Mouse (Mus musculus) gastrocnemius, postnatal 25 days (tissue): ENCODE results near the gene Ntn5. TPM values are rescaled to one million over a fixed set of nuclear protein-coding genes. Genes with fewer than 3 reads are reported as not detected.
A peak's percentile ranks its signal among the peaks of the same experiment; 100 is the strongest.
"Not testable (repeated sequence)": the region's sequence is repeated elsewhere in the genome, so short reads cannot be mapped to it uniquely, and the experiment has no call there.

Experiments
- DNase-seq: peaks from one replicate; pipeline ENCODE4 v3.0.0; 2022
- total RNA-seq, 2 experiments: library from RNA; stranded (reverse); gene quantifications; 1 replicate in 1 of 2; 2 replicates in 1 of 2; pipeline ENCODE4 v1.2.3; 2021

Gene Ntn5
- total RNA-seq, 2 experiments from 2014 or later: 0.38 to 0.75 TPM

DNA sequence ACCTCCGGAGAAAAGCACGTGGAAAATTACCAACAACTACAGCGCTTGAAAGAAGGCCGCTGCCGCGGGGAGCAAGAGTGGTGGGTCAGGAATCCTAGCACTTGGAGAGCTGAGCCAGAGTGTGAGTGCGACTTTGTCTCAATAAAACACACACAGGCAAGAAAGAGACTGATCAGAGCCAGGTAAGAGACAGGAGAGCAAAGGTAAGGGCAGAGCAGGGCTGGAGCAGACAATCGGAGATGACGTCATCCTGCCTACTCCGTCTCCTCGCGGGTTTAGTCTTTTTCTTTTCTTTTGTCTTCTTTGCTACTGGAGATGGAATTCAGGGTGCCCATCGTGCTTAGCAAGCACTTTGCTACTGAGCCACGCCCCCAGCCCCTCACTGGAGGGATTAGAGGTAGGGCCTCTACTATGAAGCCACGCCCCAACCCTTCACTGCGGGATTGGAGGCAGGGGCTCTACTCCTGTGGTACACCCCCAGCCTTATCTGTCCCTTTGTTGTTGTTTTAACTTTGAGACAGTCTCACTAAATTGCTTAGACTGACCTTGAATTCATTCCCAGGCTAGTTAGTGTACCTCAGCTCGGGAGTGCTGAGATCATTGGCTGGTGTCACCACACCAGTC is 29.3 kb upstream of the Ntn5 start:
- no peak for DNase-seq

DNA sequence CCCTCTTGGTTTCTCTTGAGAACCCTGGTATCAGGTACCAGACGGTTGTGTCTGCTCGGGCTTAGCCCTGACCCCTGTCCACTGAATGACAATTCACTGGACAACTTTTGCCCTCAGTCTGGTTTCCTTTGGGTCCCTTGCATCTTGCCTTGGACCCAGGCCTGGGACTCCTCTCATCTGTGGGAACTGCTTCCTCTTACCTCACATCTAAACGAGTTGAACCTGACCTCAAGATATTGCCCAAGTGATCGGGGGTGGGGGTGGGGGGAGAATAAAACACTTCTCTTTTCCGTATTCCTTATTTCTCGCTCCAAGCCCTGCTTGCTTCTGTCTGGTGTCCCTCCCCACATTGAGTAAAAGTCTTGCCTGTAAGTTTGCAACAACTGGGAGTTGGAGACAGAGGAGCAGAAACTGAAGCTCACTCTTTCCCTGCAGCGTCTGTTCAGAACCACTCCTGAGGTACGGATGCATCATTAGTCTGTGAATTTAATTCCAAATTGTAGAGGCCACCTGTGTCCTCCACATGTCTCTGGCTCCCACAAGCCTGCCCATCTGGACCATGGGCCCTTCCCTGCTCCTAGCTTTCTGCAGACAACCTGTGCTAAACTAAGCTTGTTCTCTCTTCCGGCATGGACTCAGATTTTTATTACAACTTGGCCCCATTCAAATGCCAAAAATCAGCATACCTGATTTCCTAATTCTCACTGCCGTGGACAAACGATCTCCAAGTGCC is 22.9 kb upstream of the Ntn5 start:
- DNase-seq: no peak

DNA sequence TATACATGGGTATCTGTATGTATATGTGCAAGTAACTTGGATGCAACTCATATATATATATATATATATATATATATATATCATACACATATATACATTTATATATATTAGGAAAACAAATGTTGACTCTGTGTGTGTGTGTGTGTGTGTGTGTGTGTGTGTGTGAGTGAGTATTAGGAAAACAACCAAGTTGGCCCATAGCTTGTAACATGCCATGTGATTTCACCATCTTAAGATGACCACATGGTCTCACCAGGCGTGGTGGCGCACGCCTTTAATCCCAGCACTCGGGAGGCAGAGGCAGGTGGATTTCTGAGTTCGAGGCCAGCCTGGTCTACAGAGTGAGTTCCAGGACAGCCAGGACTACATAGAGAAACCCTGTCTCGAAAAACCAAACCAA is 22.1 kb upstream of the Ntn5 start:
- DNase-seq: not testable (repeated sequence)

DNA sequence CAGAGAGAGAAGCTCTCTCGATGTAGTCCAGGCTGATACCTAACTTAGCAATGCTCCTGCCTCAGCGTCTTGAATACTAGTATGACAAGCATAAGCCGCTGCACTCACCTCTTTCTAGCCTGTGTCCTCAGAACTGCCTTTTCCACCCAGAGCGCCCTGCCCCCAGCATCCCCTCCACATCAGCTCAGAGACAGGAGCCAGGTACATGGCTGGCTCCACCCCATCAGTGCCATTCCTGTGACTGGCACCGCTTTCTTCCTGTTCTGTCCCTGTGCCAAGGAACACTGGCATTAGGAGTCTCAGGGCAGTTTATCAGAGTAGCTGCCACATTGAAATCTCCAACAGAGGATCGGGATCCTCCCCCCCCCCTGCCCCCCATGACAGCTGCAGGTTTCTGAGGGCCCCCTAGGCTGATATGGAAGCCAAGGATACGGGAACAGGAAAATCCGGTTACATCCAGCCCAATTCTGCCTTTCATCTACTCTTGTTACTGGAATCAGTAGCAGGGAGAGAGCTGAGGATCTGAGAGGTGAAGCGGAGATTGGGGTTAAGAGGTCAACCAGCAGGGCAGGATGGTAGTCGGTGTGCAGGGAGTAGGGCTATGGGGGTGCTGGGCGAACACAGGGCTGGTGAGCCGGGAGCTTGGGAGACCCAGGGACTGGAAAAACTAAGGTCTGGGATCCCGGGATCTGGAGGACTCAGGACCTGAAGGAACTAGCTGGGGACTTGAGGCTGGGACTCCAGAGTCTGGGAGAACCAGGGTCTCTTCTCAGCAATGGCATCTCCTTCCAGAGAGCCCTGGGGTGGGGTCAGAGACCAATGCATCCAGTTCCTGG is 18.3 kb upstream of the Ntn5 start:
- DNase-seq: no peak

DNA sequence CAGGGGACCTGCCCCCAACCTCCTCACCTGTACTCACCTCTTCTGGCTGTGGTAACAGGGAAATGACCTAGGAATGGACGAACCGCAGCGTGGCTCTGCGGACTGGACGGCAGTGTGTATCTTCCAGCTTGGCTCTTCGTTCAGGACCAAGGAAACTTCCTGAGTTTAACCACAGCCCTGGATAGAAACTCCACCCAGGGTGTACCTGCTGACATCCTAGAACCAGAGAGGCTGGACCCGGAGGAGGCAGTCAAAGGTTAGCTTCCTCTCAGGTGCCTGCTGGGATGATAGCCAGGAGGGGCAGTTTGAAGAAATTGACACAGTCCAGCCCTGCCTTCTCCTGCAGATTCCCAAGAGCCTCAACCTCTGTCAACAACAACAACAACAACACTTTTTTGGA is 17.7 kb upstream of the Ntn5 start, which contains the start of gene Fut2:
Gene Fut2 (minus strand): TSS at position 234 of the 400 bp plus-strand sequence.
- no peak for DNase-seq

DNA sequence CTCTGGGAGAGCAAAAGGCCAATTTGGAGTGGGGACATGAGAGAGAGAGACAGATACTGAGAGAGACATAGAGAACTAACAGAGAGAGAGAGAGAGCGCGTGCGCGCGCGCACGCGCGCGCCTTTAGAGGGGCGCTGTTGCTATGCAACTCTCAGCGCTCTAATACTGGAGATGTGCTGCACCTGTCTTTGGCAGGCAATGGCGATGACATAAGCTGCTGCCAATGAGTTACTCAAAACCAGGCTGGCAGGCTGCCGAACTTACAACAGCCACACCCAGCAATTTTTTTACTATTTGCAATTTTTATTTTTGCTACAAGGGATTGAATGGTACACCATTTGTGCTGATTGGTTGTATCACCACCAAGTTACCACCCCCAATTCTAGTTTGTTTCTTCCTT is 16.1 kb upstream of the Ntn5 start:
- DNase-seq: no peak

DNA sequence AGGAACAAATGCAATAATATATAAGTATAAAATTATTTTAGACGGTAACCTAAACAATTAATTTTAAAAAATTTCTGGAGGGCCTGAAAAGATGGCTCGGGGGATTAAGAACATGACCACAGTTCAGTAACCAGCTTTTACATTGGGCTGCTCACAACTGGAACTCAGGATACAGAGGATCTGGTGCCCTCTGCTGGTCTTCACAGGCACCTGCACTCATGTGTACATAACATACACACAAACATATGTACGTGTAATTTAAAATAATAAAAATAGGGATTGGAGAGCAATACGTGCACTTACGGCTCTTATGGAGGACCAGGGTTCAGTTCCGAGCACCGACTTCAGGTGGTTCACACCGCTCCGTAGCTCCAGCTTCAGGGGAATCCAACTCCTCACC is 14.9 kb upstream of the Ntn5 start:
- DNase-seq: no peak

DNA sequence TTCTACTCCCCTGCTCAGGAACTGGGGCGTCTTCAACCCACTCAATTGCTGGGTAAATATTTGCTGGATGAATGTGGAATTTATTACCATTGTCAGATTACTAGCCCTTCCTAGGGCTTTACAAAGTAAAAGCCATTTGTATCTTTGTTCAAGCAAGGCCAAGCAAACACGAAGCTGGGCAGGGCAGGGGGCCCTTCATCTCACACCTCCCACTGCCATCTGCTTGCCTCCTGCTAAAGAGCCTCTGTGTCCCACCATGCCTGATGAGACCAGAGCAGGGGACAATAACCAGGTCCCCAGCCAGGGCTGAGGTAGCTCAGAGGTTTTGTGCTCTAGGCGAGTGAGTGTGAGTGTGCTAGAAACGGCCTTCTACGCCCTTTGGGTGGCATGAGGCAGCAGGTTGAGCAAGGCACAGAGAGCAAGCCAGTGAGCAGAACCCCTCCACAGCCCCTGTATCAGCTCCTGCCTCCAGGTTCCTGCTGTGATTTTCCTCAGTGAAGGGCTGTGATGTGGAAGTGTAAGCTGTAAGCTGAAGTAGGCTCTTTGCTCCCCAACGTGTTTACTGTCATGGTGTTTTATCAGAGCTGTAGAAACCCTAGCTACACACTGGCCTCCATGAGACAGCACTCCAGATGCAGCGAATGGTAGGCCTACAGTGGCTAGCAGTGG is 6.1 kb upstream of the Ntn5 start:
- DNase-seq: no peak

DNA sequence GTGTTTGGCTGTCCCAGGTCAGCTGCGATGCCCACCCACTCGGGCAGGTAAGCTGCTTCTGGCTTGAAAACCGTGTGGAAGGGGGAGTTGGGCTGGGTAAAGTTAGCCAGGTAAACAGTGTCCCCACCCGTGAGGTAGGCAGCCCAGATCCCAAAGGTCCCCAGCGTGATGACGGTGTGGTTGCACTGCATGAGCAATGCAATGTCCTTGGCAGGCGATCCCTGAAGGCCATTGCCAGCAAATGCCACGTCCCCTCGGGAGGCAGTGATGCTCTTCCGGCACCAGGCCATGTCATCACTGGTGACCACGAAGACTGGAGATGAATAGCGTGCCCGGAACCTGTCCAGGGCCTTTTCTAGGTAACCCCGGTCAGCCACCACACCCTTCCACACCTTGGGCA is 5.3 kb upstream of the Ntn5 start:
- no peak for DNase-seq

DNA sequence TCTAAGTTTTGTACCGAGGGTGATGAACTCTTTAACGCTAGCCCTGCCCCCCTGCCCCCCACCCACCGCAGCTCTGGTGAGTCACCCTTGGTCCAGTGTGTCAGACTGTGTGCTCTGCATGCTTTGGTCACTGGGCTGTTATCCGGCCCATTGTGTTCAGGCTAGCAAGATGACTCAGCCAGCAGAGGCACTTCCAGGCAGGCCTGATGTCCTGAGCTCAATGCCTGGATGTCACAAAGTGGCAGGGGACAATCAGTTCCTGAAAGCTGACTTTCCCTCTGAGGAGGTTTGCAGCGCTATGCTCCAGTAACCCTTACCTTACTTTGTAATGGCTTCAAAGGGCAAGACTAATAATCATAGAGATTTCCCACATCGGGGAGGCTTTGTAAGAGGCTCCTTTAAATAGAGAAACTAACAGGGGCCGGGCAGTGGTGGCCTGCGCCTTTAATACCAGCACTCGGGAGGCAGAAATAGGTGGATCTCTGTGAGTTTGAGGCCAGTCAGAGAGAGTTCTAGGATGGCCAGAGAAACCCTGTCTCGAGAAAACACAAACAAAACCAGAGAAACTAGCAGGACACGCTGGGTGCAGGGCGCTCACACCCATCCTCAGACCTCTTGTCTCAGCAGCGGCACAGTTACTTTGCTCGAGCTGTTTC is 3.7 kb upstream of the Ntn5 start:
- DNase-seq: no peak

DNA sequence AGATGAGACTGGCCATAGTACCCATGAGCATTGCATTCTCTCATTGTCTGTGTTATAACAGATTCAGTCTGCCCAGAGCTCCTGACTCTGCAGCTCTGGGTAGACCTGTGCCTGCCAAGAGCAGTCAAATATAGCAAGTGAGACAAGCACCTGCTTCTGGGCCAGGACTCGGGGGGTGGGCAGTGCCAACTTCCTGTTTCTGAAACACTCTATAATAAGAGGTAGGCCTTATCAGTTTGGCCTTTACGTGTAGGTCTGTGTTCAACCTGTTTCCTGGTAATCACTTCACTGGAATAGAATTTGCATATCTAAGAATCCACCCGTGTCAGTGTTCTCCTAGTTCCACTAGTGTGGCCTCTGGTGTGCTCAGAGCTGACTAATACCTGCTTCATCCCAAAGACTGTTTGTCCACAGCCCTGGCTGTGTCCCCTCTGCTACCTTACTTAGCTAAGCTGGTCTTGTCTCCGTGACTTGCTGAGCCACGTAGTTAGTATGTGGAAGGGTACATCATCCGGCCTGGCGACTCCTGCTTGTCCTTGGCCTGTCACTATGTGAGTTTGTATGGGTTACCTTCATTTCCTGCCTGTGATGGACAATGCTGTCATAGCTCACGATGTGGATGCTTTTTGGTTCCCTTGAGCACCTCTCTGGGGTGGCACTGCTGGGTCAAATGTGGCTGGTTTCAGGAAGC is 2.6 kb upstream of the Ntn5 start:
- peak; percentile 59 for DNase-seq

DNA sequence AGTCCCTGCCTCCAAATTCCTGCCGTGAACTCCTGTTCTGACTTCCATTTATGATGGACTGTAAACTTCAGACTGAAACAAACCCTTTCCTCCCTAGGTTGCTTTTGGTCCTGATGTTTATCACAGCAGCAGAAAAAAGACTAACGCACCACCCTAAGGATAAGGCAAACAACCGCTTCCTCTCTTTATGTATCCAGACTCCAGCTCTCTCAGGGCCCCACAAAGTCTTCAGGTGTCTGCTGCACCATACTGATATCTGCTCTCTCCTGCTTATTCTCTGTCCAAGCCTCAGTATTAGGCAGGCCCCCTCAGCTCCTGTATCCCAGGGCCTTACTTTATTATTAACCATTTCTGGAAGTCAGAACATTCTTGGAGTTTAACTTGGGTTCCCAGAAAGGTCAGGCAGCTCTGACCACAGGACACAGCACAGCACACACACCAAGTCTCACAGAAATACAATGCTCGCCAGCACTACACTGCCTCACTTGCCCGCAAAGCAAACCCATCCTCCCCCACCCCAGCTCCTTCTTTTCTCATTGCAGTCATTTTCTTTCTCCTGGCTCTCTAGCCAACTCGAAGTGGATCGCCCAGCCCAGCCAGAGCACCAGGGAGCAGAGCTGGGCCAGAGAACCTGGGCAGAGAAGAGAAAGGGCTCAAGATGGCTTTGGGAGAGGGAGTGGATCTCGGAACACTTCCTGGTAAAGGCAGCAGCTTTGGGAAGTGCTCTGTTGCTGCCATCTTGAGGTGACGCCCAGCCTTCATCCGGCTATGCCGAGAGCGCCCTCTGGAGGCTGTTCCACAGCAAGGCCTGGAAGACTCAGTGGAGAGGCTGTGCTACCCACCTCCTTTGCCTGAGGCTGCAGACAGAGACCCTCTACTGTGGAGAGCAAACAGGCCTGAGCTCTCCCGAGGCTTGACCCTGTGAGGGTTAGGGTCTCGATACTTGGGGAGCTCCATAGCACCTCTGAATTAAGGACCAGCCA is 1.4 kb upstream of the Ntn5 start:
- DNase-seq: peak; percentile 83

DNA sequence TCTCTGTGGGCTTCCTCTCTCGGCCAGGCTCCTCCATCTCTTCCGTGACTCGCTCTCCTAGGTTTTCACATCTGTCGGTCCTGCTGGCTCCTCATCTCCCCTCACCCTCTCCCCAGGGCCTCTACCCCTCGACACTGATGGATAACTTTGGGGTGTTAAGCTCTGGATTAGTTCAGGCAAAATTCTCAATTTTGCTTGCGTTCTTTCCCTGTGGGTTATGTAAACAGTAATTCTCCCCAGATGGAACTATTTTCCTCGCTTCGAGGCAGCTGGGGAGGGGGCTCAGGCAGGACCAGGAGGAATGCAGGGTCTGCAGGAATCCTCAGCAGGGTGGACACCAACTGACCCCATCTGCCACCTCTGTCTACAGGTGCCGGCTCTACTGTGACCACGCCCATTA is 2.0 kb downstream of the Ntn5 start:
- no peak for DNase-seq

DNA sequence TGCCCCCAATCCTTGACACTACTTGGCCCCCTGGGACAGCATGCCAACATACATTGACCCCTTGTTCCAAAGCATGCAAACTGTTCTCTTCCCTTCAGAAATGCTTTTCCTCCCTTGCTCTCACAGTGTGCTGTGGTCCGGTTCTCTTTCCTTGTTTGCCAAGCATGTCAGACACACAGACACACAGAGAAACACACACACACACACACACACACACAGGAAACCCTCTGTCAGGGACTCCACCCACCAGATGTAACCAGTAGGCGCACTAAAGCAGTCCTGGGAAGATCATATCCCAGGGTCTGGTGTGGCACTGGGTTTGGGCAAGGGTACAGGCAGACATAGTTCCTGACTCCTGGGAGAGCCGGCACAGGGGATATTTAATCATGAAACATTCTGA is 3.0 kb downstream of the Ntn5 start:
- no peak for DNase-seq

DNA sequence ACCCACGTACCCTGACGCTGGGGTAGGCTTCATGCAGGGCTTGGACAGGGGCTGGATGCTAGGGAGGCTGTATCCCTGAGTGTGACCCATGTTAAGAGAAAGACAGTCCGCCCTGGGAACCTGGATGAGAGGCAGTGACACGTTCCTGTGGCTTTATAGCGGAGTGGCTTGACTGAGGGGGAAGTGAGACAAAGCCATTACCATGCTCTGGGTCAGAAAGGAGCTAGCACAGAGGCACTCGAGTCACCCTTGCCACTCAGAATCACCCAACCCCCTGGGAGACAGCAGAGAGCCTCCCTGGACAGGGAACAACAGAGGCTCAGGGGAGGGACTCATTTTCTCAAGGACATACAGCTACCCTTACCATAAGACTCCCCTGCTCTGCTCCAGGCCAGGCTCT is 5.3 kb downstream of the Ntn5 start:
- no peak for DNase-seq

DNA sequence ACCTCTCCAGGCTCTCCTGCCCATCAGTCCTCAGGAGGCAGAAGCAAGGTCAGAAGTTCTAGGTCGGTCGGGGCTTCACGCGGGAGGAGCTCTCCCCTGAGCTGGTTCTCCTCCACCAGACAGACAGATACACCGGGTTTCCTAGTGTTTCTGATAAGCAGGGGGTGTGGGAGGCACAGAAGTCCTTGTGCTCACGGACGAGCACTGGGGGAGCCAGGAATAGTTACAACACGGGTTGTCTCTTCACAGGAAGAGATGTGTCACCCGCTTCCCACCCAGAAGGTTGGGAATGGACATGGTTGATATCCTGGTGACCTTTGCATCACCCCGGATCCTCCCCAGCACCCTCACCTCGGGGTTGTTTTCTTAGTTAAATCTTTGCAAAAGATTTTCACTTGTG is 6.0 kb downstream of the Ntn5 start:
- no peak for DNase-seq

DNA sequence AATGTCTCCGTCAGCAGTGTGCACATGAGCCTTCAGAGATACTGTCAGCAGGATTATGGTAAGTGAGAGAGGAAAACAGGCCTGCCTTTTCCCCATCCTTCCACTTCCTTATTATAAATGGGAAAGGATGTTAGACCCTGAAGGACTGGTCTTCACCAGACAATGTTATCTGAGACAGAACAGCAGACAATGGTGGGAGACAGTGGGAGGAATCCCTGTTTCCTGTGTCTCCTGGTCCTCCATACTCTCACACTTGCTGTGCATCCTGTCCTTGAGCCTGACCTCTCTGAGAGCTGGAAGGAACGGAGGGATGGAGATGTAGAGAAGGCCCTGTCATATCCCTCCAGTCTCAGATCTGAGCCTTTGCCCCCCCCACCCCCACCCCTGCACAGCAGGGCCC is 8.5 kb downstream of the Ntn5 start:
- DNase-seq: no peak

DNA sequence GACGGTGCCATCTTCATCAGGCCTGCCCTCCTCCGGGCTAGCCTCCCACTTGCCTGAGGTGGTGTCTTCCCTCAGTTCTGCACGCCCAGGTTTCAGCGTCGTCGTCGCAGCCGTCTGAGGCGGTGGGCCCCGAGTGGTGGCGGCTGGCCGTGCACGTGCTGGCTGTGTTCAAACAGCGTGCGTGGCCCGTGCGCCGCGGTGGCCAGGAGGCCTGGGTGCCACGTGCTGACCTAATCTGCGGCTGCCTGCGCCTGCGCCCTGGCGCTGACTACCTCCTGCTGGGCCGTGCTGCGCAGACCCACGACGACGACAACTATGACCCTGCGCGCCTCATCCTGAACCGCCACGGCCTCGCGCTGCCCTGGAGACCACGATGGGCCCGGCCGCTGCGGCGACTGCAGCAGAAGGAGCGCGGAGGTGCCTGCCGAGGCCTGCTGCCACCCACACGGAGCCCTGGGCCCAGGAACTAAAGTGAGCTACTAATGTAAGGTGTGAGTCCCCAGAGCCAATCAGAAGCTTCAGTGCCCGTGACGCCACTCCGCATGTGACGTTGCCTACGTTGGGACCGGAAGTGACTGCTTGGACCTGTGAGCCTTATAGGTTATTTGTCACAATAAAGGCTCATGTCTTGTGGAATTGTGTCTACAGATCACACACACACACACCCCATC is 10.2 kb downstream of the Ntn5 start, which contains the start of gene Sec1:
Gene Sec1 (minus strand): TSS at position 482 of the 671 bp plus-strand sequence.
- DNase-seq: no peak

DNA sequence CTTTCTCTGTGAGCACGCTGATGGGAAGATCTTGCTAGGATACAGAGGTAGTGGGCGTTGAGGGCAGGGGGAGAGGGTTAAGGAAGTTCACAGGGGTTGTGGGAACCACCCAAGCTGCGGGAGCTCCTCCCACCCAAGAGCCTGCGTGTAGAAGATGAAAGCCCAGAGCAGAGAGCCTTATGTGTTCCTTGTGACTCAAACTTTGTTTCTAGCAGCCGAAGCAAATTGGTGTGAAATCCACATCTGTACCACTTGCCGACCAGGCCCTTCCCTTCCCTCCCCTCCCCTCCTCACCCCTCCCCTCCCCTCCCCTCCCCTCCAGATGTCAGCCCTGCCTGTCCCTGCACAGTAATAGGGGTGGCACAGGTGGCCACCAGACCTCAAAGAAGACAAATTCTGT is 11.3 kb downstream of the Ntn5 start:
- DNase-seq: no peak

DNA sequence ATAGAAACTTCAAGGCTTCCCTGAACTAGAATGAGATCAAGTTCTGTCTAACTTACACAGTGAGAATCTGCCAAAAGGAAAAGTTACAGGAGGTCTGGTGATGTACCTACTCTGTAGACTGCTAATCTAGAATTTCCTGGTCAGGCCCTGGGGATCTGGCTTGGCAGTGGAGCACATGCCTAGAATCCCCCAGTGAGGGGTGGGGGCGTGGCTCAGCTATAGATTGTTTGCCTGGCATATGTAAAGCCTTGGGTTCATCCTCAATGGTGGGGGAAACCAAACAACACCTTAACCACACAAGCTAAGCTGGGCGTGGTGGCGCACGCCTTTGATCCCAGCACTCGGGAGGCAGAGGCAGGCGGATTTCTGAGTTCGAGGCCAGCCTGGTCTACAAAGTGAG is 14.1 kb downstream of the Ntn5 start:
- DNase-seq: no peak
